Mouse (Mus musculus) fibroblast of lung, adult 2 months (primary cell): ENCODE data around the gene Gon4l.
"Not testable (repeated sequence)": the region's sequence is repeated elsewhere in the genome, so short reads cannot be mapped to it uniquely, and the experiment has no call there.

Experiments used
- DNase-seq: peaks from one replicate; pipeline ENCODE4 v3.0.0-alpha.2; 2011; ENCODE audit warnings: low read depth

The Gon4l gene

DNA sequence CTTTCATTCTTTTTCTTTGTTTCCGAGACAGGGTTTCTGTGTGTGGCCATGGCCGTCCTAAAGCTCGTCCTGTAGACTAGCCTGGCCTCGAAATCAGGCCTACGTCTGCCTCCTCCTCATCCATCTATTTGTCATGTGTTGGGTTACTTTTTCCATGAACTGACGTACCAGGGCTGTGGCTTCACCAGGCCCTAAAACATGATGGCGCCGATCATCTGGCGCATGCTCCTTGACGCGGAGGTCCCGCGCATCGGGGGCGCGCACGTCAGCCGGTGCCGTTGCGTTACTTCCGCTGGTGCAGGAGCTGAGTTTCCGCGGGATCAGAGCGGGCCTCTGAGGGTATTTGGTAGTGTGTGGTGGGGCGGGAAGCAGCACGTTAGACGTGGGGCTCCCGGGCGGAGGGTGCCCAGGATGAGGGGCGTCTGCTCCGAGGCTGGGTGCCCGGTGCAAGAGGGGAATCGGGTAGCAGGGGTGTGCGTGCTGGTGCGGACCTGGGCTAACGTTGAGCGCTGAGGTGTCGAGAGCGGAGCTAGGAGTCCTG, at the start of gene Gon4l:
TSS of gene Gon4l (plus strand) at position 281 of the 541 bp plus-strand sequence.
- DNase-seq: peak; percentile 15

DNA sequence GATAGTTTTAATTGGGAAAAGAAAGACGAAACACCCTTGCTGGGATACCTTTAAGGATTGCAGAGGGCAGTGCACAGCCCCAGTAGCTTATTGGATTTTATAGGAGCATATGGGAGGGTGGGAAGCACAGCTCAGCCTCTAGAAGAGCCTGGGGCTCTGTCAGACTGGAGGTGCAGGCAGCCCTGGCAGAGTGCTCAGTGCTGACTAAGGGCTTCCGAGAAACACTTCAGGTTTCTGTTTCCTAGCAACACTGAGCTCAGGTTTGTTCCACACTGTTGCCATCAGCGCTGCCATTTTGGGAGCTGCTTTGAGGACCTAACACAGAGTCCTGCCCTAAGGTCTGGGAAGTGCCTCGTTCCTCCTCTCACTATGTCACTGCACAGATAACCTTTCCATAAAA, 48.7 kb upstream of the Gon4l start:
- not testable (repeated sequence) for DNase-seq

DNA sequence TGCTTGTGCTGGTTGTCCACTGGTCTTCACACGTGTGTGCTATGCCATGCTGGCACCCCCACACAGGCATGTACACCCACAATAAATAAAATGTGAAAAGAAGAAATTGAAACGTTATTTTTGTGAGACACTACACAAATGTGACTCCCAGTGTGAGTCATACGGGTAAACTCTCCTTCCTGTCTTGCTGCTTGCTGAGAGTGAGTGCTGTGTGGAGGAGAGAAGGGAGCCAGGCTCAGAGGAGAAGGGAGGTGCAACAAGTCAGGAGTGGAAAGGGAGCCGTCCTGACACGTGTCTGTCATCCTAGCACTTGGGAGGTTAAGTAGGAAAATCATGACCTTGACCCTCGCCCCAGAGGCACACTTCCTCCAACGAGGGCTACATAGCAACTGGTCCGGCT, 48.2 kb upstream of the Gon4l start:
- DNase-seq: not testable (repeated sequence)

DNA sequence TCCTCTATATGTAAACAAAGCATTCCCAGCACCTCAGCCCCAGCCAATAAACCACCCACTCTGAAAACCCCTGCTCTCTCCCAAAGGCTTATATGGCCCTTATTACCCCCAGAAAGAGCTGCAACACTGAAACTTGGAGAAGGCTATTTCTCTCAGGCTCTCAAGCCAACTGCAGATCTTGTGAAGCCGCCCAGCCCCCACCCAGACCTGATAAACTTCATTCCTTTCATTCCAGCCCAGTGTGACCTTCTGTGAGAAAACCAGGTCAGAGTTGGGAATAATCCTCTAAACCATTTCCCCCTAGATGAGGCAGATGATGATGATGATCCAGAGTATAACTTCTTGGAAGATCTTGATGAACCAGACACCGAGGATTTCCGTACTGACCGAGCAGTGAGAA, 47.0 kb upstream of the Gon4l start:
- DNase-seq: not testable (repeated sequence)

DNA sequence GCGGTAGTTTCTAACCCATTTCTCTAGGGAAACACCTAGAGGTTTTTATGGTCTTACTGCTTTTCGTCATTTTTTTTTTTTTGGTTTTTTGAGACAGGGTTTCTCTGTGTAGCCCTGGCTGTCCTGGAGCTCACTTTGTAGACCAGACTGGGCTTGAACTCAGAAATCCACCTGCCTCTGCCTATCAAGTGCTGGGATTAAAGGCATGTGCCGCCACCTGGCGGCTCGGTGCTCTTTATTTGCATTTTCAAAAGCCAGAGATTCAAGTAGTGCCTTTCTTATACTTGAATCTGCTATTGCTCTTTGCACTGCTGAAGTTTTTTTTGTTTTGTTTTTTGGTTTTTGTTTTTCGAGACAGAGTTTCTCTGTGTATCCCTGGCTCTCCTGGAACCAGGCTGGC, 37.5 kb upstream of the Gon4l start:
- not testable (repeated sequence) for DNase-seq

DNA sequence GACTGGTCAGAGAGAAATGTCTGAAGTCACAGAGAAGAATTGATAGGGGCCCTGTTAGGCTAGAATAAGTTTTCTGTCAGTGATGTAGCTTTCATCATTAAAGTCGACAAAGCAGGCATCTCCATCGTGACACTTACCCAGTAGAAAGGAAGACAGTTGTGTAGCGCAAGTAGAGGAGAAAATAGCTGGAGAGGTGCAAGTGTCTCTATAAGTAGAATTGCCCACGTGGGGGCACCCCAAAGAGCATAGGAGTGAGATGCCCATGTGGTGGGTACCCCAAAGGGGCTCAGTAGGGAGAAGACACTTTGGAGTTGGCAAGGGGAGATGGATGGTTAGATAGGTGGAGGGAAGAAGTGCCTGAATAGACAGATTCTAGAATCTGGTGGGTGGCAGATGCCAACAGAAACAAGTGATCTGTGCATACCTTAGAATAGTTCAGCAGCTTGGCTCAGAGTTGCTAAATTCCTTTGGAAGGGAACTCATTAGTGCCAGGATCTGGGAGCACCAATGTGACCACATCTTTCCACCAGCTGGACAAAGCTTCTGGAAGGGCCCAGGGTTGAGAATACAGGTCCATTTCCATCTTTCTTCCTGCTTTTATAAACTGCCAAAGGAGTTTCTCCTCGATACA, 31.0 kb upstream of the Gon4l start:
- no peak for DNase-seq

DNA sequence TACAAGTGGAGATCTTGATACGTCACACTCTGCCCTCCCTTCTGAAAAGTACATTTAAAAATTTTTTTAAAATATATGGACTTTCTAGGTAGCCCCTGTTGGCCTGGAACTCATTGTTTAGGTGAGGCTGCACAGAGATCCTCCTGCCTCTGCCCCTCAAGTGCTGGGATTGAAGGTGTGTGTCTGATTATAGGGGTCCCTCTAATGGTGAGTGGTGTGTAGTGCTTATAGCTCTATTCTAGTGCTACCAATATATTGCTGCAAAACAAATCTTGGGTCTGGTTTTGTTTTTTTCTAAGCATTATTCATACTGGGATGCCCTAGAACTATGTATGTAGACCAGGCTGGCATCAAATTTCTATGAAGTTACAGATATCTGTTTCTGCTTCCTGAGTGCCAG, 9.3 kb upstream of the Gon4l start:
- no peak for DNase-seq

DNA sequence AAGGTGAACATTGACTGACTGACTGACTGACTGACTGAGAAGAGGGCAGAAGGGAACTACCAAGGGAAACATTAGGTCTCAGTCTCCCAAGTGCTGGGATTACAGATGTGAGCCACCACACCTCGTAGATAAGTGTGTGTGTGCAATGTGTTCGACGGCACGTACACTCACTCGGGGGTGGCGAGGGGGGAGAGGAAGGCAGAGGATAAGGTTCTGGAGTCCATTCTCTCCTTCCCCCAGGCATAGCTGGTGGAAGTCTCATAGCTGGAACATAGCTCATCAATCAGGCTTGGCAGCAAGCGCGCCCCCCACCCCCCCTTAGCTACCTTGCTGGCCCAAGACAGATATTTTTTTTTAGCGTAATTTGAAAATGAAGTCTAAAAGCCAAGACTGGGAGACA, 7.8 kb upstream of the Gon4l start:
- DNase-seq: no peak

DNA sequence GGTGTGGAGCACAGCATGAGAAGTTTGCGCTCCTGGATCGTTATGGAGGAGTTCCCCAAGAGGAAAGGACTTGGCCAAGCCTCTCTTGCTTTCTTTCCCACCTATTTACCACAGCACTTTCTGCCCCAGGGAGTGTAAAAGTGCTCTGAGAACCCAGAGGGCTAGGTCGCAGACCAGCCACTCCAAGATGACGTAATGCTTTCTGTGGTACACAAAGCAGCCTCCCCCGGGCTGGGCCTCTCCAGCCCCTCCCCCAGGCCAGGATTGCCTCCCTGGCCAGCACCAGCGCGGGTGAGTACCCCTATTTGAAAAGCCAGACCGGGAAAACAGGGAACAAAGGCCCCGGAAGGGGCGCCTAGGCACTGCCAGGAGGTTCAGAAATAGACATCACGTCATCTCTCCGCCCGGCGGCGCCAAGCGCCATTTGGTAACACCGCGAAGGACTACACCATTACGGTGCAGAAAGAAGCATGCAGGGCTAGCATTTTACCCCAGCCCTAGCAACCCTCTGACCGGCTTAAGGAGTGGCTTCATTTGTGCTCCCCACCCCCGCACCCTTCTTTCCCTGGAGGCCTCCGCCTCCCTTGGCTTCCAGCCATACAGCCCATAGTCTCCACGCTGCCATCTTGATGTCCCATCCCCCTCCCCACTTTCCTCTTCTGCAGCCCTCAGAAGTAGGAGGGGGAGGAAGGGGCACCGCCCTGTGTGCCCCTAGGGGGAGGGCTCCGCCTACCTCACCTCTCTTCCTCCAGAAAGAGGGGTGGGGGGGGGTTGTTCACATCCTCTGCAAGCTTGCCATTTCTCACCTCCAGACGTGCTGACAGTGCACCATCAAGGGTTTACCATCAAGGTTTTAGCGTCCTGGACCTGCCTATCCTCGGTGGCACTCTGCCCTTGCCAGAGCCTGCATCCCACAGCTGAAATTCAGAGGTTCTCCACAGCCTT, 3.6 kb upstream of the Gon4l start:
- not testable (repeated sequence) for DNase-seq

DNA sequence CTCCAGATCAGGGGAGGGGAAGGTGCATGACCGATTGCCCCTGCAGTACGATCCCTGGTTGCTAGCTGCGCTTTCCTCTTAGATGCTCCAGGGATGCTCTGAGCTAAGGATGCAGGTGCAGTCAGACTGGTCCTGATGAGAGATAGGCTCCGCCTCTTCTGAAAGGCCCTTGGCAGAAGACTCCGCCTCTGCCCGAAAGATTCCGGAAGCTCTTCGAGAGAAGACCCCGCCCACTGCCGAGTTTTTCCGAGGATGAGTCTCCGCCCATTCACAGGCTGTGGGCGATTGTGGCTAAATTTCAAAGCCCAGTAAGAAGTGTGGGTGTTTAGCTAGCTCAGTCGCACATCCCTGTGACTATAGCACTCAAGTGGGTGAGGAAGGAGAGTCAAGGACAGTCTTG, 2.6 kb upstream of the Gon4l start:
- DNase-seq: peak; percentile 2

DNA sequence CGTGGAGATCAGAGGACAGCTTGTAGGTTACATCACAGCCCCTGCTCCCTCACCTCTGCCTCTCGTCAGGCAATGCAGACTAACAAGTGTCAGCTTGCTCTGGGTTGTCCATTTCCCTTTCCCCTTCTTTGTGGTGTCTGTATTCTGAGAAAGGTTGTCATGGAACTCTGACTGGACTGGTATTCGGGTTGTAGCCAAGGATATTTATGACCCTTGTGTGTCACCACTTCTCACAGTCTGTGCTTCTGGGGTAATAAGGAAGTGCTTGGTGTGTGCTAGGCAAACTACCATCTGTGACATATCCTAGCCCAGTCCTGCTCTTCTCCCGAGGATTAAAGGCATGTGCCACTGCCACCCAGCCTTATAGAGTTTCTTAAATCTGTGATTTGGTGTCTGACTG, 14.1 kb downstream of the Gon4l start:
- no peak for DNase-seq

DNA sequence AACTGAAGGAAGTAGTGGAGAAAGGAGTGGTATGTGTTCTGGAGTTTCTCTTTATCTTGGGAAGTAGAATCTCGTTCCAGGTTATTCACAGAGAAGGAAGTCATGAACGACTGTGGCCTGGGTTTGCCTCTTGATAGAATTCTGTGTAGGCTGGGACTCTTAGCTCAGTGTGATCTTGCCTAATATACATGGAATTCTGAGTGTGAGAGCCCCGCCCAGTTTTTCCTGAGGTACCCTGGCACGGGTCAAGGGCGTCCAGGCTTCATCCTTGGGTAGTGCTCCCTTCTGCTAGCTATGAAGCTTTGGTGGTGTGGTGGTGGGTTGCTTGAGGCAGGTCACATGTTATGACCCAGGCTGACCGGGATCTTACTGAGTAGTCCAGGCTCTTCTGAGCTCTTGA, 20.8 kb downstream of the Gon4l start:
- no peak for DNase-seq

DNA sequence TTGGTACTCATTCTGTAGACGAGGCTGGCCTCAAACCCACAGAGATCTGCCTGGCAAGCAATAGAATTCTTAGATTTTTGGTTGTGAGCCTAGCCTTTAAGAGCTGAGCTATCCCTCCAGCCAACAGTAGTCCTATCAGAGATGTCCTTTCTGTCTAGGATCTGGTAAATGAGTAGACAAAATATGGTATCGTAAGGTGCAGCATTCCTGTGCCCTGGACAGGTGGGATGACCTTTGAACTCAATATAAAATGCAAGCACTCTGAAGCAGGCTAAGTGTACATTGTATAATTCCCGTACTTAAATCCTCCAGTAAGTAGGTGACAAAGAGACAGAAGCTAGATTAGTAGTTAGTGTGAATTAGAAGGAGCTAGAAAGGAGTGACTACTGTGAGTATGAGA, 27.1 kb downstream of the Gon4l start:
- no peak for DNase-seq

DNA sequence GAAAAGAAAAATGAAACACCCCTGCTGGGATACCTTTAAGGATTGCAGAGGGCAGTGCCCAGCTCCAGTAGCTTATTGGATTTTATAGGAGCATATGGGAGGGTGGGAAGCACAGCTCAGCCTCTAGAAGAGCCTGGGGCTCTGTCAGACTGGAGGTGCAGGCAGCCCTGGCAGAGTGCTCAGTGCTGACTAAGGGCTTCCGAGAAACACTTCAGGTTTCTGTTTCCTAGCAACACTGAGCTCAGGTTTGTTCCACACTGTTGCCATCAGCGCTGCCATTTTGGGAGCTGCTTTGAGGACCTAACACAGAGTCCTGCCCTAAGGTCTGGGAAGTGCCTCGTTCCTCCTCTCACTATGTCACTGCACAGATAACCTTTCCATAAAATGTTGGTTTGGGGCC, 31.7 kb downstream of the Gon4l start:
- not testable (repeated sequence) for DNase-seq

DNA sequence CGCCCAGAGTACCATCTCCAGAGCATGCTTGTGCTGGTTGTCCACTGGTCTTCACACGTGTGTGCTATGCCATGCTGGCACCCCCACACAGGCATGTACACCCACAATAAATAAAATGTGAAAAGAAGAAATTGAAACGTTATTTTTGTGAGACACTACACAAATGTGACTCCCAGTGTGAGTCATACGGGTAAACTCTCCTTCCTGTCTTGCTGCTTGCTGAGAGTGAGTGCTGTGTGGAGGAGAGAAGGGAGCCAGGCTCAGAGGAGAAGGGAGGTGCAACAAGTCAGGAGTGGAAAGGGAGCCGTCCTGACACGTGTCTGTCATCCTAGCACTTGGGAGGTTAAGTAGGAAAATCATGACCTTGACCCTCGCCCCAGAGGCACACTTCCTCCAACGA, 32.1 kb downstream of the Gon4l start:
- DNase-seq: not testable (repeated sequence)

DNA sequence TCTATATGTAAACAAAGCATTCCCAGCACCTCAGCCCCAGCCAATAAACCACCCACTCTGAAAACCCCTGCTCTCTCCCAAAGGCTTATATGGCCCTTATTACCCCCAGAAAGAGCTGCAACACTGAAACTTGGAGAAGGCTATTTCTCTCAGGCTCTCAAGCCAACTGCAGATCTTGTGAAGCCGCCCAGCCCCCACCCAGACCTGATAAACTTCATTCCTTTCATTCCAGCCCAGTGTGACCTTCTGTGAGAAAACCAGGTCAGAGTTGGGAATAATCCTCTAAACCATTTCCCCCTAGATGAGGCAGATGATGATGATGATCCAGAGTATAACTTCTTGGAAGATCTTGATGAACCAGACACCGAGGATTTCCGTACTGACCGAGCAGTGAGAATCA, 33.4 kb downstream of the Gon4l start:
- not testable (repeated sequence) for DNase-seq

DNA sequence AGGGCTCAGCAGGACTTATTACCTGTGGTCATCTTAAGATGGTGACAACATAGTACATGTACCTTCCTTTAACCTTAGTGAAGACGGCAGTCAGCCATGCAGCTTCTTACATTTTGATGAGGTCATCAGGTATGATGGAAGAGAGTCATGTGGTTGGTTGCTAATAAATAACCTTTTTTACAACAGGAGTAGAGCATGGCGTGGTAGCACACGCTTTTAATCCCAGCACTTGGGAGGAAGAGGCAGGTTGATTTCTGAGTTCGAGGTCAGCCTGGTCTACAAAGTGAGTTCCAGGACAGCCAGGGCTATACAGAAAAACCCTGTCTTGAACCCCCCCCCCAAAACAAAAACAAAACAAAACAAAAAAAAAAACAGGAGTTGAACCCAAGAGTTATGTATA, 47.5 kb downstream of the Gon4l start:
- DNase-seq: not testable (repeated sequence)

DNA sequence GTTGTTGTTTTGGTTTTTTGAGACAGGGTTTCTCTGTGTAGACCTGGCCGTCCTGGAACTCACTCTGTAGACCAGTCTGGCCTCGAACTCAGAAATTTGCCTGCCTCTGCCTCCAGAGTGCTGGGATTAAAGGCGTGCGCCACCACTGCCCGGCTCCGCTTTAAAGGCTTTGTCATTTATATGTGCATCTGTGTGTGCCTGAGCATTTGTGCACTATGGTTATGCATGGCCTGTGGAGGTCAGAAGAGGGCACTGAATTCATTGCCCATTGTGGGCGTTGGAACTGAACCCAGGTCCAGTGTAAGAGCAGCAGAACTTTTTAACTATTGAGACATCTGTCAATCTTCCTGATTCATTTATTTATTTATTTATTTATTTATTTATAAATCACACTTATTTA, 58.0 kb downstream of the Gon4l start:
- not testable (repeated sequence) for DNase-seq

DNA sequence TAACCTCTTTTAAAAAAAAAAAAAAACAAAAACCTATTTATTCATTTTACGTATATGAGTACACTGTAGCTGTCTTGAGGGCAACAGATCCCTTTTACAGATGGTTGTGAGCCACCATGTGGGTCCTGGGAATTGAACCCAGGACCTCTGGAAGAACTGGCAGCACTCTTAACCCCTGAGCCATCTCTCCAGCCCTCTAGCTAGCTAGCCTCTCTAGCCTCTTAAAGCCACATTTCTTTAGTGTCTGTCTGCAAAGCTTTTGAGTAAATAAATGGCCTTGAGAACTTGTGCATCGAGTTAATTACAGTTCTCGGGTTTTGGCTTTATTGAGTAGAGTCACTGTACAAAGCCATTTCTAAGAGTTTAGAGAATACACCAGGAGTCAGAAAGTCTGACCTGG, 69.8 kb downstream of the Gon4l start:
- DNase-seq: no peak

DNA sequence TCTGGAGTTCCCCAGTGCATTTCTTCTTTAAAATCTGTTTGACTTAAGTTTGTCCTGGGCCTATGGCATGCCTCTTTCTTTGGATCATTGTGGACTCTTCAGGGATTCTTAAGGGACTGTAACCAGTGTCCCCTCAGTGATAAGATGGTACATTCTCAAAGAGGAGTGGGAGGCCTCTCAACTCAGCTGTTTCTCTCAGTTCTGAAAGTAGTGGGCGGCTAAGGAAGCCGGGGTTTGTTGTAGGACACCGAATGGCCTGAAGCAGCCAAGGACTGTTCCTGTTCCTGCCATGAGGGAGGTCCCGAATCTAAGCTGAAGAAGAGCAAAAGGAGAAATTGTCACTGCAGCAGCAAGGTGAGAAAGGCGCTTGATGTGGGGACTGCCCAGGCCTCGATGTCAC, 70.2 kb downstream of the Gon4l start:
- no peak for DNase-seq

DNA sequence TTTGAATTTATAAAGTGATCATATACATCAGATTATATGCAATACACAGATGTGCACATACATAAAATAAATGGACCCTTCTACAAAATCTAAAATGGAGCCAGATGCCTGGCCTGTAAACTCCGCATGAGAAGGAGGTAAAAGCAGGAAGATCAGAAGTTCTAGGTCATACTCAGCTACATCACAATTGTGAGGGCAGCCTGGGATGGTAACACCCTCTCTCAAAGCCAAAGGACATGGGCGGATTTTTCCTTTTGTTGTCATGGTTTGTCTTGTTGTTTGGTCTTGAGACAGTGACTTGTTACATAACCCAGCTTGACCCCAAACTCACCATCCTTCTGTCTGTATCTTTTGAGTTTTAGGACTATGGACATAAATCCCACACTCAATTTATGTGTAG, 70.7 kb downstream of the Gon4l start:
- DNase-seq: no peak

DNA sequence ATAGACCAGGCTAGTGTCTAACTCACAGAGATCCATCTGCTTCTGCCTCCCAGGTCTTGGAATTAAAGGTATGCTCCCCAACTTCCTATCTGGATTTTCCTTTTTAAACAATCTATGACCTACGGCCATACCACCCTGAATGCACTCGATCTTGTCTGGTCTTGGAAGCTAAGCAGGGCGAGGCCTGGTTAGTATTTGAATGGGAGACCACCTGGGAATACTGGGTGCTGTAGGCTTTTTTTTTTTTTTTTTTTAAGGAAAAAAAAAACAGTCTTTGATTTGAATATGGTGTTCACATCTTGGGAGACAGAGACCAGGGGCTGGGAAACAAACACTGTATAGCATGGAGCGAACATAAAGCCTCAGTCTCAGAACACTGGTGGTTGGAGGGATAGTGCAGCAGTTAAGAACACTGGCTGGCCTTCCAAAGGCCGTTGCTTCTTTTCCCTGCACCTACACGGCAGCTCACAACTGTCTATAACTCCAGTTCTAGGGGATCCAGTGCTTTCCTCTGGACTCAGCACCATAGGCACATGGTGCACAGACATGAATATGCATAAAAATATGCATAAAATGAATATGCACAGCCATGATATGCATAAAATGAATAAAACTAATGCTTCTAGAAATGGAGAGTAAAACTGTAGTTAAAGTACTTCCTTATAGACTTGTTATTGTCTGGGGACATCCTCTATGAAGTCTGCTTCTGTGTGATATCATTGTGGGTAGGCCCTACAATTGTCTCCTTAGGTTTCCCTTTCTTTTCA, 71.5 kb downstream of the Gon4l start:
- DNase-seq: no peak
